Mouse (Mus musculus): Measurements from ENCODE around the gene Vmn1r14.

DNA sequence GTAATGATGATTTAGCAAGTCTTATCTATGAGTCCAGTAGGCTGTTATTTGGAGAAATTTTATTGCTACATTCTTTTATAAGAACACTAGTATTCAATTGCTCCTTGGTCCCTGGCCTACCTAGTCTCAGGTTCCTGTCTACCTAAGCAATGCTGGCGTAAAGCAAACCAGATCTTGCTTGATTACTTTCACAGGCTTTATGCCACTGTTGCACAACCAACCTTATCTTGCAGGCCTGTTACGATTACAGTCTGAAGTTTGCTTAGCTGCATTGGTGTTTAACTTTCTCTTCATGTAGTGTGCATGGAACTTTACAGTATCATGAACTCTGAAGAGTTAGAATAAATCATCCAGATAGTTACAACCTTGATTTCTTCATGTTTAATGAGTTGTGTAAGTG, 29.5 kb downstream of the Vmn1r14 start:
- TF ChIP-seq CTCF (IDR thresholded peaks at IDR 0.05; ENCODE audit: control insufficient read depth, insufficient read depth, low read length) (no peak), POLR2A (IDR thresholded peaks at IDR 0.05; ENCODE audit: borderline replicate concordance, control insufficient read depth, low read depth, low read length) (no peak)

Measured in bone marrow, adult 2 months (tissue).